22 mouse cellular contexts compared by ENCODE assay signal in the genomic region with DNA sequence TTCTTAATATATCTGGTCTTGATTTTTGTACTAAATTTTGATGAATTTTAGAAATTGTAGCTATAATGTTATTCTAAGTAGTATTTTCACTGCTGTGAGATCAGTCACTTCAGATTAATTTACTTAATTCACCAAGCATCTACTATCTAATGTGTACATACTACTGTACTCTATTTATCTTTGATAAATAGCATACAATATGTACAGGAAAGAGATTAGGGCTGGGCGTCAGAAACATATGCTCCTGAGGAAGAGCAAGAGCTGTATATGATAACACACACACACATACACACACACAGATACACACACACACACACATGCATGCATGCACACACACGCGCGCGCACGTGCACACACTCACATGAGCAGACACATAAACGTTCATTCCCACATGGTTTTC.
DNase-seq lines count a peak whose midpoint lies in the region; ATAC-seq lines count a peak whose summit lies in the region.
"Had no signal": no experiment of that assay in that cellular context is flagged by ENCODE, and none has a peak within 500 bp of the region (broad histone marks: within the 10 kb centered on the region; RNA-seq: fewer than 3 reads in every experiment).

No protein-coding gene starts in this region.

- H3K27ac ChIP-seq in midbrain, embryonic 11.5 days (ENCODE audit: low read depth, low read length) = no peak overlapping the region
- no peak overlapping the region for H3K27ac ChIP-seq in midbrain, embryonic 13.5 days
- H3K27ac ChIP-seq in neural tube, embryonic 12.5 days = no peak overlapping the region
- H3K27ac ChIP-seq in intestine, embryonic 16.5 days (ENCODE audit: low read length) = no peak overlapping the region
- H3K27ac ChIP-seq in hindbrain, embryonic 13.5 days = no peak overlapping the region

- no peaks in the 10 kb centered on the region for H3K4me1 ChIP-seq in midbrain, embryonic 11.5 days (ENCODE audit: control insufficient read depth, insufficient read depth, low read length)
- no peaks in the 10 kb centered on the region for H3K4me1 ChIP-seq in midbrain, embryonic 13.5 days (replicated peaks)
- H3K4me1 ChIP-seq in neural tube, embryonic 12.5 days = peaks cover 4% of the 10 kb centered on the region
- H3K4me1 ChIP-seq in intestine, embryonic 16.5 days (ENCODE audit: control insufficient read depth, insufficient read depth, low read length) = no peaks in the 10 kb centered on the region
- 0 out of 2 replicates have a peak, but pooled peaks cover 3% of the 10 kb centered on the region for H3K4me1 ChIP-seq in hindbrain, embryonic 13.5 days (replicated peaks)

- no peak overlapping the region for H3K4me3 ChIP-seq in midbrain, embryonic 11.5 days (ENCODE audit: low read depth, low read length)
- no peak overlapping the region for H3K4me3 ChIP-seq in midbrain, embryonic 13.5 days (replicated peaks)
- H3K4me3 ChIP-seq in neural tube, embryonic 12.5 days = no peak overlapping the region
- no peak overlapping the region for H3K4me3 ChIP-seq in intestine, embryonic 16.5 days (ENCODE audit: low read length)
- H3K4me3 ChIP-seq in hindbrain, embryonic 13.5 days = no peak overlapping the region

- no peaks in the 10 kb centered on the region for H3K9me3 ChIP-seq in midbrain, embryonic 11.5 days (ENCODE audit: control insufficient read depth, low read length)
- H3K9me3 ChIP-seq in midbrain, embryonic 13.5 days = no peaks in the 10 kb centered on the region
- no peaks in the 10 kb centered on the region for H3K9me3 ChIP-seq in neural tube, embryonic 12.5 days
- H3K9me3 ChIP-seq in intestine, embryonic 16.5 days (ENCODE audit: control insufficient read depth, low read length) = no peaks in the 10 kb centered on the region
- H3K9me3 ChIP-seq in hindbrain, embryonic 13.5 days = no peaks in the 10 kb centered on the region
- H3K9me3 ChIP-seq: G1E had no signal

- DNase-seq in midbrain, embryonic 11.5 days (ENCODE audit: low spot score, missing footprints) = peak; percentile 17
- no peak for DNase-seq in neural tube, embryonic 10.5 days (ENCODE audit: extremely low spot score, low spot score)
- DNase-seq: adrenal gland, adult 2 months; adrenal gland, adult 8-10 months; adrenal gland, postnatal 10 days; adrenal gland, postnatal 14 days; adrenal gland, postnatal 25 days; adrenal gland, postnatal 36 days; B cell, adult 2 months; cerebellum, adult 11 months; cerebellum, adult 11-12 months had no signal

- H3K27me3 ChIP-seq in midbrain, embryonic 11.5 days (ENCODE audit: control insufficient read depth, insufficient read depth, low read length) = no peaks in the 10 kb centered on the region
- no peaks in the 10 kb centered on the region for H3K27me3 ChIP-seq in midbrain, embryonic 13.5 days
- H3K27me3 ChIP-seq in neural tube, embryonic 12.5 days (replicated peaks) = no peaks in the 10 kb centered on the region
- H3K27me3 ChIP-seq in intestine, embryonic 16.5 days (replicated peaks; ENCODE audit: control insufficient read depth, insufficient read depth, low read length) = no peaks in the 10 kb centered on the region
- H3K27me3 ChIP-seq in hindbrain, embryonic 13.5 days = no peaks in the 10 kb centered on the region
- H3K27me3 ChIP-seq: CH12.LX, Patski had no signal

- no peak overlapping the region for H3K4me2 ChIP-seq in midbrain, embryonic 11.5 days
- H3K4me2 ChIP-seq in midbrain, embryonic 13.5 days (replicated peaks) = no peak overlapping the region
- no peak overlapping the region for H3K4me2 ChIP-seq in neural tube, embryonic 12.5 days (replicated peaks)
- H3K4me2 ChIP-seq in intestine, embryonic 16.5 days (ENCODE audit: low read depth, low read length) = no peak overlapping the region
- no peak overlapping the region for H3K4me2 ChIP-seq in hindbrain, embryonic 13.5 days

- H3K9ac ChIP-seq in midbrain, embryonic 11.5 days (ENCODE audit: low read length) = no peak overlapping the region
- H3K9ac ChIP-seq in midbrain, embryonic 13.5 days (replicated peaks) = no peak overlapping the region
- H3K9ac ChIP-seq in neural tube, embryonic 12.5 days = no peak overlapping the region
- no peak overlapping the region for H3K9ac ChIP-seq in intestine, embryonic 16.5 days (ENCODE audit: low read depth, low read length)
- H3K9ac ChIP-seq in hindbrain, embryonic 13.5 days = no peak overlapping the region

- ATAC-seq in midbrain, embryonic 11.5 days (ENCODE audit: low FRiP score) = no peak
- no peak for ATAC-seq in midbrain, embryonic 13.5 days
- 0 out of 2 replicates have a peak, but pooled peaks have one; percentile 29 for ATAC-seq in neural tube, embryonic 12.5 days (ENCODE audit: low FRiP score, low read depth)
- peak; percentile 57 for ATAC-seq in megakaryocyte progenitor cell, adult 5-6 weeks (replicated peaks; ENCODE audit: poor library complexity)
- ATAC-seq in megakaryocyte-erythroid progenitor cell, adult 5-6 weeks (replicated peaks; ENCODE audit: low FRiP score, low TSS enrichment, poor library complexity, severe bottlenecking) = peak; percentile 61
- no peak for ATAC-seq in intestine, embryonic 16.5 days
- no peak for ATAC-seq in hindbrain, embryonic 13.5 days (ENCODE audit: low FRiP score)
- ATAC-seq: activated CD4-positive, CD25-positive, alpha-beta regulatory T cell, adult 4 months; CD4-positive, CD25-positive, alpha-beta regulatory T cell, adult 4 months had no signal

- 93% methylated on average over 7 of the region's 7 CpGs for WGBS in midbrain, embryonic 11.5 days
- WGBS in midbrain, embryonic 13.5 days = 96% methylated on average over 7 of the region's 7 CpGs
- WGBS in neural tube, embryonic 12.5 days = 93% methylated on average over 7 of the region's 7 CpGs
- WGBS in intestine, embryonic 16.5 days = 89% methylated on average over 7 of the region's 7 CpGs
- WGBS in hindbrain, embryonic 13.5 days = 93% methylated on average over 7 of the region's 7 CpGs

- no peaks in the 10 kb centered on the region for H3K36me3 ChIP-seq in midbrain, embryonic 11.5 days (ENCODE audit: control insufficient read depth, insufficient read depth, low read length)
- no peaks in the 10 kb centered on the region for H3K36me3 ChIP-seq in midbrain, embryonic 13.5 days
- no peaks in the 10 kb centered on the region for H3K36me3 ChIP-seq in neural tube, embryonic 12.5 days
- no peaks in the 10 kb centered on the region for H3K36me3 ChIP-seq in intestine, embryonic 16.5 days (ENCODE audit: control insufficient read depth, insufficient read depth, low read length)
- H3K36me3 ChIP-seq in hindbrain, embryonic 13.5 days = no peaks in the 10 kb centered on the region
- H3K36me3 ChIP-seq: G1E had no signal

Comparison
In these comparisons a context has a peak if more than half of its experiments do, and no peak if none do; other contexts are left out.
1. ATAC-seq: peak in neural tube, embryonic 12.5 days (single experiment), megakaryocyte progenitor cell, adult 5-6 weeks (single experiment) and megakaryocyte-erythroid progenitor cell, adult 5-6 weeks (single experiment); none in midbrain, embryonic 11.5 days (single experiment), midbrain, embryonic 13.5 days (single experiment), intestine, embryonic 16.5 days (single experiment) and hindbrain, embryonic 13.5 days (single experiment).